Mouse (Mus musculus) G1E-ER4 (cell line): ENCODE measurements around the gene Hspb6. TPM values are rescaled to one million over a fixed set of nuclear protein-coding genes. Genes with fewer than 3 reads are reported as not detected.

Experiments used
- GATA1 ChIP-seq: IDR thresholded peaks from one replicate; pipeline ENCODE4 v1.8.0; 2012; ENCODE audit warnings: low read length, inconsistent platforms
- polyA plus RNA-seq: library from polyadenylated mRNA; stranded (reverse); fragments of >175 nt; gene quantifications from 2 replicates; pipeline ENCODE4 v1.2.3, GENCODE M21; 2012

The Hspb6 gene
- polyA plus RNA-seq, 1 experiment, result 19.6 TPM

DNA sequence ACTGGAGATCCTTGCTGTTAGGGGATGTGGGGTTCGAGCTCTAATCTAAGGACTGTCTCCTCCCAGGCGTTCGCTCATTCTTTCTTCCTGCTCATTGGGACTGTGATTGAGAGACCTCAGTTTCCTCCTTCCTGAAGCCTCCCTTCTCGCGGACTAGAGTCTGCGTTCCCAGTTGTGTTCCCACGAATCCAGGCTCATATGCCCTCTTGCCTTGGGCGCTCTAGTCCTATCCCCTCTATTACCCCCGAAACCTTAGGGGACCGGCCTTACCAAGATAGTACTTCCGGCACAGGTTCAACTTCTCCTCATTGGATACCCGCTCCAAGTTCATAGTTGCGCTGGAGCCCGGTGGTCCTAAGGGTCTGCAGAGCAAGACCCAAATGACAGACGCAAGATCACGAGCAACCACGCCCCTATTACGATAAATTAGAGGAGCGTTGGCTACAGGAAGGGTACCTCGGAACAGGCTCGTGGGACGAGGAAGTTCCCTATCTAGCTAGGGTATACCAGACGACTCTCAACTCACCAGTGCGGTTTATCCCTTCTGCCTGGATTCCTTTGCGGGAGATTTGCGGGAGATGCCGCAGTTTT, 10.6 kb downstream of the Hspb6 start:
- TF ChIP-seq GATA1, result no peak

DNA sequence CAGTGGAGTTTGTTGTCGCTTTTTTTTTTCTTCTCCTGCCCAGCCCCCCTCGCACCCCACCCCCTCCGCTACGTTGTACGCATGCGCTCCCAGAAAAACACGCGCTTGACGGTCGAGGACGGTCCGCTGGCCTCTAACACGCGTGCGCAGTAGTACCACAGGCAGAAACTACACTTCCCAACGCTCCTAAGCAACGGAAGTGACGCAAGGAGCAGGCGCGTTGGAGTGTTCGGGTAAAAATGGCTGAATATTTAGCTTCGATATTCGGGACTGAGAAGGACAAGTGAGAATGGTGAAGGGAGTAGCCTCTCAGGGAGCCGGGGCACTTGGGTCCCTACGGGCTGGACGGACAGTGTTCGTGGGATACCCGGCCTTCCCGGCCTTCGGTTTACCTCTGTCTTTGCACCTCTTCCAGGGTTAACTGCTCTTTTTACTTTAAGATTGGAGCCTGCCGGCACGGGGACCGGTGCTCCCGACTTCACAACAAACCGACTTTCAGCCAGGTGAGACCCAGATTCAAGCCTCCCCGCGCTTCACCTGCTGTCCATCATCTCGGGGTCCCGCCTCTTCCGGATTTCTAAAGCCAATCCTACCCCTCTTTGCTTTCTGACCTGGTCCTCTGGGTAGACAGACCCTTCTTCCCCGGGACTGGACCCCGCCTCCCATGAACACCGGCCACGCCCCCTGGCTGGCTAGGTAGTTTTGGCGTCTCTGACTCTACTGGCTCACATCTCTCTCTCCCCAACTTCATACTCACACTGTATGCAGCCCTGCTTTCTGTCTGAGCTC, 11.3 kb downstream of the Hspb6 start, which contains the start of the genes U2af1l4, Gm49396 and Psenen:
Gene U2af1l4, plus strand, starts transcription at position 185 of the 789 bp plus-strand sequence.
Gene Gm49396, plus strand, starts transcription at position 228 of the 789 bp plus-strand sequence.
Gene Psenen, minus strand, starts transcription at position 511 of the 789 bp plus-strand sequence.
- no peak for TF ChIP-seq GATA1

DNA sequence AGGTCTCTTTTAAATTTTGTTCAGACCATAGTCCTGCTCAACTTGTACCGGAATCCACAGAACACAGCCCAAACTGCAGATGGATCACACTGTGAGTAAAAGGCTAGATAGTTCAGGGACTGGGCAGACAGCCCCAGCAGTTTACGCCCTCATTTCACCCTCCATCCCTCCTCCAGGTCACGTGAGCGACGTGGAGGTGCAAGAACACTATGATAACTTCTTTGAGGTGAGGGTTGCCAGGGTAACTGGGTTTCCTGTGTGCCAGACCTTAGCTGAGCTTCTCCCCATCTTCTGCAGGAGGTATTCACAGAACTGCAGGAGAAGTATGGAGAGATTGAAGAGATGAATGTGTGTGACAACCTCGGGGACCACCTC, 11.9 kb downstream of the Hspb6 start:
- TF ChIP-seq GATA1, result no peak

DNA sequence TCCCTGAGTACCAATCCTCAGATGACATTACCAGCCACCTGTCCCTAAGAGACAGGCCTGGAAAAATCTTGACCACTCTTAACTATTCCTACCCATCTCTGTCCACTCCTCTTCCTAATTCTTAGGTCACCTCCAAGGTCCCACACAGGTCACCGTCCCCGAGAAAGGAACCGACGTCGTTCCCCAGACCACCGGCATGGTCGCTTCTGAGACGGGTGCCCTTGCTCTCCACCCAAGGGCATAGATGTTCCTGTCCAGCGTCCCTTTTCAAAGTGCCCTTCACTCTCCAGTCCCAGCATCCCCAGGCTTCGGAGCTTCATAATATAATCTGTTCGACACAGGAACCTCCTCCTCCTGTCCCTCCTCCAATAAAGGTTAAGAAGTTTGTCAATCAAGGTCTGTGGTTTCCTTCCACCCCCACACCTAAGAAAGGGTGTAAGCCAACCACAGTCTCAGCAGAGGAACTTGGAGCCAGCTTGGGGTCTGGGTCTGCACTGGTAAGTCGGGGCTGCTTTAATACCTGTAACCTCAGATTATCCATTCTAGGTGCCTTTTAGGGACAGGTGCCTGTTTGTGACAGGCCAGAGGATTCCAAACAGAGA, 13.1 kb downstream of the Hspb6 start, which contains the start of gene Igflr1:
Gene Igflr1, plus strand, starts transcription at position 458 of the 602 bp plus-strand sequence.
- TF ChIP-seq GATA1, result no peak

DNA sequence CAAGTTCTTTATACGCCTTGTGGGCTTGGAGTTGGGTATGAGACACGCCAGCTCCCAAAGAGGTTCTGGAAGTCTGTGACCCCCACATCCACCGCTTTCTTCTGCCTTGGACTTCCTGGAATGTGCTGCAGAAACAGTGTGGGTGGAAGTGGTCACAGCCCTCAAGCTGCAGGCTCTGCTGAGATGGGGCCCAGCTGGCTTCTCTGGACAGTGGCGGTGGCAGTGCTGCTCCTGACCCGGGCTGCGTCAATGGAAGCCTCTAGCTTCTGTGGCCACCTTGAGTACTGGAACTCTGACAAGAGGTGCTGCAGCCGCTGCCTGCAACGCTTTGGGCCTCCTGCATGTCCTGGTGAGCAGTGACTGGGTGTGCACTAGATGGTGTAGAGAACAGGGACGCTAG, 14.1 kb downstream of the Hspb6 start:
- no peak for TF ChIP-seq GATA1

DNA sequence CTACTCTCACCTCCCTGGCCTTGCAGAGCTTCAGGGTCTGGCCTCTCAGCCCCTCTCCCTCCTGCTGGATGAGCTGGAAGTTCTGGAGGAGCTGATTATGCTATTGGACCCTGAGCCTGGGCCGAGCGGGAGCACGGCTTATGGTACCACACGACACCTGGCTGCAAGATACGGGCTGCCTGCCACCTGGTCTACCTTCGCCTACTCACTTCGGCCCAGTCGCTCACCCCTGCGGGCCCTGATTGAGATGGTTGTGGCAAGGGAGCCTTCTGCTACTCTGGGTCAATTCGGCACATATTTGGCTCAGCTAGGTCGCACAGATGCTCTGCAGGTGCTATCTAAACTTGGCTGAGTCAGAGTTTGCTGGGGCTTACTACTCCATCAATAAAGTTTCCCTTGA, 15.6 kb downstream of the Hspb6 start:
- no peak for TF ChIP-seq GATA1

DNA sequence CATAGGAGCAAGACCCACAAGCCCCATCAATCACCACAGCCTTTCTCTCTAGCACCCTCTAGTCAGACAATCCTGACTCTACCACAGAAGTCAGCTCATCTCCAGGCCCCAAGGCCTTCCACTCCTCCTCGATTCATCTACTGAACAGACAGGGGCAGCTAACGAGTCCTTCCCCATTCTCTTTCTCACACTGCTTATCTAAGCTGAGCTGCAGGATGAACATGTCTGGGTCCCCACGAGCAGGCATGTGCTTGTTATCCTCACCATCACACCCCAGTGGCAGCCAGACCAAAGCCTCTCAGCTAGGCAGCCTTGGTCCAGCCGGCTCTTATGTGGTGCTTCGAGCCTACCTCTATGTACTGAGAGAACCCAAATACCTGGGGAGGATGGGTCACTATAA, 20.4 kb downstream of the Hspb6 start:
- no peak for TF ChIP-seq GATA1

DNA sequence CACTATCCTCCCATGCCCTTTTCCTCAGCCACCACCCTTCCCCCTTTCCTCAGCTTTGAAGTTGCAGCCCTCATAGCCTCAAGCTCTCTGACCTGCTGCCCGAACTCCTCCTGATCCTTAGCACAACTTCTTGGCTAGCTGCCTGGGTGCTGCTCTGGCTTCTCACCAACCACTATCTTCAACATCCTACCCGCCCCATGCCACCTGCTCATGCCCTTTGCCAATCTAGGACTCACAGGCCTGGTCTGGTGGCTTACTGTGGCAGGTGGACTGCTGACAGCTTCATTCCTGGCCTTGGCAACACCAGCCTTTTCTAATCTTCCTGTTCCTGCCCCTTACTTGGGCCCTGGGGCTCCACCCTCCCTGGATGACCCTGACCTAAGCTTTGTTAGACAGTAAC, 21.0 kb downstream of the Hspb6 start:
- TF ChIP-seq GATA1, result no peak

DNA sequence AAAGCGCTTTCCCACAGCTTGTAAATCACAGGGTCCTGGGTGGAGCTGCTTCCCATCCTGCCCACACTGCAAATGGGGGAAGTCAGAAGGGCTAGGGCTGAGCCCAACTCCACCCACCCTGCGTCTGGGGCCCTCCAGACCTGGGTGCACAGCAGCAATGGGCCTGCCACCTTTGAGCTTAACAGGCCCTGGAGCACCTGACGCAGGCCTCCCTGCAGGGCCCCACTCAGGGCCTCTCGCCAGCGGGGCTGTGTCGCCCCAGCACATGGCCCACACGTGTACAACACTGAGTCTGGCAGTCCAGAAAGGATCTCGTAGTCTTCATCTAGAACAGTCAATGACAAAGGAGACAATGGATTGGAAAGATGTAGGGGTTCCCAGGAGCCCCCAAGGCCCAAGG, 28.0 kb downstream of the Hspb6 start:
- no peak for TF ChIP-seq GATA1

DNA sequence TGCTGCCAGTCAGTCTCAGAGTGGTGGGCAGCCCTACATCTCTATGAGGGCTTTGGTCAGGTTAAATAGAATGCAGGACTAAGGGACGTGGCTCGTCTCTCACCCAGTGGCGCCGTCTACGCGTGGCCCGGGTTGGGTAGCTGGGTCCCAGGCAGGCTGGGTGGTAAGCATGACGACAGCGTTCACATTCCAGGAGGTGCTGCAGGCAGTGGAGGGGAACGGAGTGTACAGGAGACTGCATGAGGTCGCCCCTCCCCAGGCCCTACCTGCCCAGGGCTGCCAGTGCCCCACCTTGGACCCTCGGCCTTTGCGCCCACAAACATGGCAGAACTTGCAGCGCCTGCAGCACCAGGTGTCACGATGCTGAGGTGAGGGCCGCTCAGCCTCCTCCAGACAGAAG, 29.6 kb downstream of the Hspb6 start:
- no peak for TF ChIP-seq GATA1

DNA sequence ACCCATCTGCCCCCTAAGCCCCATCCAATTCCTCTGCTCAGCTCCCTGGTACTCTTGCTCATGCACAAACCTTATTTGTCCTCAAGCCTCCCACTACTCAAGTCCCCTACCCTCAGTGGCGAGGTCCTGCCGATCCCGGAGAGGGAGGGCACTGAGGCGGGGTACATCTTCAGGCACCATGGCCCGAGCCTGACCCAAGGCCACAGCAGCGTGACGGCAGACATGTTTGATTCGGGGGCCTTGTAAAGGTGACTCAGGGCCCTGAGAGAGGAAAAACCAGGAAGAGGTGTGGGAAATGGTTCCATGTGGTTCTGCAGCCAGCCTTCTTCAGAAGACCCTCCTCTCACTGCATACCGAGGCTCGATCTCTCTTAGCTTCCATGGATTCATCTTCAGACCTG, 32.4 kb downstream of the Hspb6 start:
- no peak for TF ChIP-seq GATA1

DNA sequence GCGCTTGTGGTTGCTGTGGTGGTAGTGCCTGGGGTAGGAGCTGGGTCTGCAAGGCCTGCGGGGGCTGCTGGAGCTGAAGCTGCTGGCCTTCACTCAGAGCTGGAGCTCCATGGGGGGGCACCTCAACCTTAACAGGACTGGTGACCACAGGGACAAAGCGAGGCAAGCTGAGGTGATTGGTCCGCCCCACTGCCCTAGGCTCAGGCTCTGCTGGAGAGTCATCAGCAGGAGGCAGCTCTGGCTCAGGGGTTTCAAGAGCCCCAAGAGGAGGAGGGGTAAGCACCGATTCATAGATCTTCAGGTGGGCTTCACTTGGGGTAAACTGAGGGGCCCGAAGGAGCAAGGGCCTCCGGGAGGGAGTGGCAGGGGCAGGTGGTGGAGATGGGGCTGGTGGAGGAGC, 33.2 kb downstream of the Hspb6 start:
- TF ChIP-seq GATA1, result no peak

DNA sequence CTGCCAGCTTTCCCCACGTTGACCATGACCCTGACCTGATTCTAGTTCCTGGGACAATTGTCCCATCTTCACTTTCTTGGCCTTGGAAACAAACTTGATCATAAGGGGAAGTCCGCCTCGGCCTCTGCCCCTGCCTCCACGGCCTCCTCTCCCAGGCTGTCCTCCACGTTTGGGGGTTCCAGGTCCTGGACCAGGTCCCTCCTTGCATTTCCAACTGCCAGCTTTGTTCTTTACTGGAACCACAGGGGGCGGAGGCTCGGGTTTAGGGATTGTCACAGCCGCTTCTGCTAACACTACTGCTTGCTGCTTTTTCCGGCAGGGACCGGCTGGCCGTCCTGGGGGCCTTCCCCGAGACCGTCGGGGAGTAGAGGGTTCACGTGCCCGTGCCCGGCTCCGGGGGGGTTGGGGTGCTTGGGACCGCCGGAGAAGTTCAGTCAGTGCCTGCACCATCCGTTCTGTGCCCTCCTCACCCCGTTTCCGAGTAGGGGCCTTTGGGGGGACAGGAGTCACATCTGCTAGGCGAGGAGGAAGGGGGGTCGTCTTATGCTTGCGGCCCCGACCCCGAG, 34.6 kb downstream of the Hspb6 start:
- TF ChIP-seq GATA1, result no peak

DNA sequence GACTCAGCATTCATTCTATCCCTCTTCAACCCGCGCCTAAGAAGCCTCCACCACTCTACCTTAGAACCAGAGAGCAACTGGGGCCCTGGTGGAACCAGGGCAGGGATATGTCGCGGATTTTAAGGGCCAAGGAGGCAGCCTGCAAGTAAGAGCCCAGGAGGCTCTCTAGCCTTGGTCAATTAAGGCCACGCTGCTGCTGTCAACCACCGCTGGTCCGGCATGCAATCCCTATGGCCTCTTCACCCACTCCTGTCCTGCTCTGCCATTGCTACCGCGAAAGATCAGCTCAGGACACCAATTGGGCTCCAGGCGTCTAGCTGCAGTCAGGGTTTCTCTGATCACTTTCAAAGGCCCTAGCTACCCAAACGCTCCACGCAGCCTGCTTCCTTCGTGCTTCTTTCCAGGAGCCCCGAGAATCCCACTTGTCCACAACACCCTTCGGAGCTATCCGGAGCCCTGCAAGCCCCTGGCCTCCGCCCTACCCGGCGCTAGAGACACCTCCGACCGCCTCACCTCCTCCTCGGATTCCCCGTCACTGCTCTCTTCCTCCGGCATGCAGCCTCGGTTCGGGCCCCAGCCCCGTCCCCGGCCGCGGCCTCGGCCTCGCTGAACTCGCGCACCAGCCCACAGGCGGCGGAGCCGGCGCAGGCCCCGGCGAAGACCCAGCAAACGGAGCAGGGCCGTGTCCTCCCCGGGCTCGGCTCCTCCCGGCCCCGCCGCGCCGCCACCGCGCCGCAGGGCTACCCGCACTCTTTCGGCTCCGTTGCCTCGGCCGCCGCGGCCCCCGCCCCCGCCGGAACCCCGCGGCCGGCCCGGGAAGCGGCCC, 36.1 kb downstream of the Hspb6 start:
- no peak for TF ChIP-seq GATA1

DNA sequence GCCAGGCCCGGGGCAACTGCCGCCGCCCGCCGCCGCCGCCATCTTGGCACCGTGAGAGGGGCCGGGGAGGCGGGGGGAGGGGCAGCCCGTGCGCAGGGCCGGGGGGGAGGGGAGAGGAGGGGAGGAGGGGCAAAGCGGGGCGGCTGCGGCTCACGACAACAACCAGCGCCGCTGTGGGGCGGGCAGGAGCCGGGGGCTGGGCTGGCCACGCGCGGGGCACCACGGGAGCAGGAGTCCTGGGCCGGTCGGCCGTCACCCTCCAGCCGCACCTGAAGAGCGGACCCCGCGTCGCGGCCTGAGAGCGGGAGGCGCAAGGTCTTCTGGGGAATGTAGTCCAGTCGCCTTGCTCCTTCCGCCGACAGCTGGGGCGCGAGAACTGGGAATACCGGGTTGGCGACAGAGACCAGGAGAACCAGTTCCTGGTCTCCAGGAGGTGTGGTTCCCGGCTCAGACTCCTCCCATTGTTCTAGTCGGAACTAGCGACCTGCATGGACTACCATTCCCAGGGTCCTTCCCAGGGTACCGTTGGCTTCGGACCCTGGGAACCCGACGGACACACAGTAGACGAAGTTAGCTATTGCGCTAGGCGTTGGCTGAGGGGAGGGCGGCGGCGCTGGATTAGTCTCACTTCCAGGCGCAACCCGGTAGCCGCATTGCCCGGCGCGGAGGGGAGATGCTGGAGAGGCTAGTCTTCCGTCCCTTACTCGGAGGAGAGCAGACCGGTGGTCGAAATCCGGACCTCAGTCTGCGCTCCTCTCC, 36.9 kb downstream of the Hspb6 start, which contains the start of gene Kmt2b:
Gene Kmt2b, minus strand, starts transcription at position 51 of the 759 bp plus-strand sequence.
- no peak for TF ChIP-seq GATA1
